Mouse (Mus musculus): ENCODE data around the gene Mrps18c.
A peak's percentile ranks its signal among the peaks of the same experiment; 100 is the strongest.

Mrps18c gene

DNA sequence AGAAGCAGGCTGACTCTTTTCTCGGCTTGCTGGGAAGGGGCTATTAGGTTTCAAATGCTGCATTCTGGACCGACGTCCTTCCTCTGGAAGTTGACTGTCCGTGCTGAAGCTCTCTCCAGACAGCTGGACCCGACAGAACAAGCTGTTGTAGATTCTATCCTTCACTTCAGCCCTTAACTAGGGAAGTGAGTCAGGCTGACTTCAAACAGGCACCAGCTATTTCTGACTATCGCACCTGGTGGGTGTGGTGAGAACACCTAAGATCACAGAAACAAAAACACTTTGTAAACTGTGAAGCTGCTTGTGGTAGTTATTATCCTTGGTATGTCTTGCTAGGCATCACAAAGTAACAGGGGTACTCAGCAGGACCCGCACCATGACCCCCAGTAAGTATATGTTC is 28.1 kb downstream of the Mrps18c start:
- no peak for DNase-seq

DNA sequence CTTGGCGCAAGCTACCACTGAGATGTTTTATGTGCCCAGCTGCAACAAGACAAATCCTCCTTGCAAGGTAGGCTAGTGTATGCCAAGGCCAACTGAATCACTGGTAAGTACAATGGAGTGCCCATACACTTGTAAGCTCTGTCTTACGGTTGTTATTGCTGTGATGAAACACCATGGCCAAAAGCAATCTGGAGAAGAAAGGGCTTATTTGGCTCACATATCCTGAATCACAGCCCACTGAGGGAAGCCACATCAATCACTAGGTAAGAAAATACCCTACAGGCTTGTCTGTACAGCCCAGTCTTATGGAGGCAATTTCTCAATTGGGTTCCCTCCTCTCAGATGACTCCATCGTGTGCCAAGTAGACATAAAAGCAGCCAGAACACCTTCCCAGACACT is 30.3 kb downstream of the Mrps18c start:
- DNase-seq = no peak

DNA sequence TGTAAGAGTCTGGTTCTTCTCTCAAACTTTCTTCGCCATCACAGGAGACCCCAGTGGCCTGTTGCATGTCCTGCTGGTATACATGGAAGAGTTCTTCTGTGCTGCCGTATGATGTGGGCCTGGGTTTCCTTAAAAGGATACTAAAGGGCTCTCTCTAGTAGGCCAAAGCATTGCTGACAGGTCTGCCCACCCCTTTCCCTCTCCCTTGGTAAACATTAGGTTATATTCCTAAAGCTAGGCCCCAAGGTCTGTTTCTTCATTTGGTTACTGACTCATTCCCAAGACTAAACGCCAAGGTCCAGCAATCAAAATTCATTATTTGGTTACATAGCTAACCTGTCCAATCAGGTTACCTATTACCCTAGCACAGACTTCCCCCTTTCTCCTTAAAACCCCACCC is 34.3 kb downstream of the Mrps18c start:
- no peak for DNase-seq

DNA sequence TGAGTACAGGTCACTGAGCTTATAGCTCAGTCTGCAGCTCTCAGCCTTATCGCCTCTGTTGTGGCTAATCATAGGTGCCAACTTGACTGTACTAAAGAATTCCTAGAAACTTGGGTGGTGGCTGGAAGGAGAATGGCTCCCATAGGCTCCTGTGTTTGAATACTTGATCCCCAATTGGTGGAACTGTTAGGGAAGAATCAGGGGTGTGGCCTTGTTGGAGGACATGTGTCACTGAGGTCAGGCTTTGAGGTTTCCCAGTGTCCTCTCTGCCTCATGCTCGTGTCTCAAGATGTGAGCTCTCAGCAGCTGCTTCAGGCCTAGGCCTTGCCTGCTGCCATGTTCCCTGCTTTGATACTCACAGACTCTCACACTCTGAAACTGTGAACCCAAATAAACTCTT is 35.4 kb downstream of the Mrps18c start:
- DNase-seq = no peak

DNA sequence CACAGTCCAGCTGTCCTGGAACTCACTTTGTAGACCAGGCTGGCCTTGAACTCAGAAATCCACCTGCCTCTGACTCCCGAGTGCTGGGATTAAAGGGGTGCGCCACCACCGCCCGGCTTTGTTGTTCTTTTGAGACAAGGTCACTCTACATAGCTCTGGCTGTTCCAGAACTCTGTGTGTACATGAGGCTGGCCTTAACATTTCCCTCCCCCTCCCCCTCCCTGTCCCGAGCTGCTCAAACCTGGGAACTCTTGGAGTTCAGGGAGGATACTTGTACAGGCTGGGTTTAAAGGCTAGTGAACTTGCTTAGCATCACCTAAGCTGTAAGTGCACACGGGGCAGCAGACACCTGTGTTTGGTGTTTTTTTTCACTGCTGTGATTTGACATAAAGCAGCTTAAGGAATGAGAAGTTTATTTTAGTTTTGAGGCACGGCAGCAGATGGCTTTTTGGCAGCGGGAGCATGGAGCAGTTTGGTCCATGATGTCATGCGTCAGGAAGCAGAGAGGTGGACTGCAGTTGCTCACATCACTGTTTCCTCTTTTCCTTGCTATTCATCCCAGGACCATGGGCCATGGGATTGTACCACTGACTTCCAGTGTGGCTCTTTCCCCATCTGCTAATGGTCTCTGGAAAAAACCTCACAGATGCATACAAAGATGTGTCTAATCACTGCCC is 37.6 kb downstream of the Mrps18c start:
- no peak for DNase-seq

DNA sequence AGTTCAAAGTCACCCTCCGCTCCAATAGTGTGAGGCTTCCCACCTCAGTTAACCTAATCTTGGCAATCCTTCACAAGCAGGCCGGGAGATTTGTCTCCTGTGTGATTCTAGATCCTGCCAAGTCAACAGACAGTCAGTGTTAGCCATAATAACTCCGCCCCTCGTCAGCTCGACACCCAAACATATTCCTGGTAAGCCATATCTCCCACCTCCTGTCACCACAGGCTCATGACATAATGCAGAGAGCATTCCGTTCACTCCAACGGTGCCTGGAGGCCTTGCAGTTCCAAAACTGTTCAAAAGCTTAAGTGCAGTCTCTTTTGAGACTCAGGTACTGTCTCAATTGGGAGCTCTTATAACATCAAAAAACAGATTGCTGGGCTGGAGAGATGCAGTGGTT is 39.5 kb downstream of the Mrps18c start:
- DNase-seq = no peak

DNA sequence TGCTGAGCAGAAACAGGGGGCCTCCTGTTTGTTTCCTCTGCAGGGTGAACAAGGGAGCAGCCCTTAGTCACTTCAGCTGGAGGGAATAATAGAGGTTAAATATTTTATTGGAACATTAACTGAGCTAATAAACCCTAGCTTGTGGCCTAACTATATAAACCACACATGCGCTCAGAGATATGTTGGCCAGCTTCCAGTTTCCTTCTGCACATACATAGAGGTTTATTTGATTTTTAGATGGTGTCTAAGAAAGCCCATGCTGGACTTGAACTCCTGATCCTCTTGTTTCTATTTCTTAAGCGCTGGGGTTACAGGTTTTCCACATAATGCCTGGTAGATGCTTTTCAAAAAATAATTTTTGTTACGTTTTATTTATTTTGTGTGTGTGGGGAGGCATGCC is 46.1 kb downstream of the Mrps18c start:
- no peak for DNase-seq

GRCm38 (mm10) chr5:100845485-100845847 is 47.0 kb downstream of the Mrps18c start, which contains the start of gene Gpat3:
Gene Gpat3 (plus strand): TSS chr5:100845713.
- no peak for DNase-seq

- peak; percentile 51 to 57 for DNase-seq
Measured at GRCm38 (mm10) chr5:100845848-100846598, 47.6 kb downstream of the Mrps18c start.

DNA sequence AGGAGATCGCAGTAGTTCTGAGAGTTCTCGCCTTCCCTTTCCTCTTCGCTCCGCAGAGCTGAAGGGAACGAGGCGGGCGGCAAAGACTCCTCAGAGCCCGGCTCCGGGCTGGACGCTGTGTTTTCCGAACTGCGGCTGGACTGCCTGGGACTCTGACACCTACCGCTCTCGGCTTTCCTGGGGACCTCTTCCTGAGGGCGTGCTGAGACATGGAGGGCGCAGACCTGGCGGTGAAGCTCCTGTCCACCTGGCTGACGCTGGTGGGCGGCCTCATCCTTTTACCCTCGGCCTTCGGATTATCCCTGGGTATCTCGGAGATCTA is 48.1 kb downstream of the Mrps18c start:
- DNase-seq = no peak

GRCm38 (mm10) chr5:100847143-100847542 is 48.7 kb downstream of the Mrps18c start:
- DNase-seq = no peak

DNA sequence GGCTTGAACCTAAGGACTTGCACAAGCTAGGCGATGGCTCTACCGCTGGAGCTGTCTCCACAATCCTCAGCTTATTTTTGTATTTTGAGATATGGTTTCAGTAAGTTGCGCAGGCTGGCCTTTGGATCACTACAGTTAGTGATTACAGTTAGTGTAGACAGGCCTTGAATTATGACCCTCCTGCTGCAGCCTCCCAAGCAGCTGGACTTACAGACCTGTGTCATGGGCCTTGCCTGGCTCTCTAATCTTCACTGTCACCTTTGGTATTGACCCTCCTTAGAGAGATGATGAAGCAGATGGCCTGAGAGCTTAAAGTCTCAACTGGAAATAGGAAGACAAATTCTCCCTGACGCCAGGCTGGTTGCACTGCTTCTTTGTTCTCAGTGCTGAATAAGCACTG is 55.5 kb downstream of the Mrps18c start:
- DNase-seq = no peak

Measured in thymus, adult 18-20 months (tissue).